Mouse (Mus musculus): ENCODE data around the gene Rasgrp3. TPM values are rescaled to one million over a fixed set of nuclear protein-coding genes. Genes with fewer than 3 reads are reported as not detected.

The Rasgrp3 gene
- 1.1 TPM for polyA plus RNA-seq (2017; shearing (Covaris generic))

DNA sequence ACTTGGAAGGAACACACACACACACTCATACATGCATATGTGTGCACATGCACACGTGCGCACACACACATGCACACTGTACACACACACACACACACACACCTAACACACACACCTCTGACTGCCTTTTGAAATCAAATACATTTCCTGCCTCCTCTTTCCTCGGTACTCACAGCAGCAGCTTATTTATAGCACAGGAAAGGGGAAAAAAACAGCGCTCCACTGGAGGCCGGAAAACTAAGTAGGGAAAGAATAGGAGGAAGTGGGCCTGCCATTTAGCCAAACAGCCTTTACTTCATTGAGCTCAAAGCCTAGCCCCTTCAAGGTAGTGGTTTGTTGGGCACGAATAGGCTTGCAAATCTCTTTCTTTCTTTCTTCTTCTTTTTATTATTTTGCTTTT is at the start of gene Rasgrp3:
TSS of gene Rasgrp3 (plus strand) at position 298 of the 400 bp plus-strand sequence.

DNA sequence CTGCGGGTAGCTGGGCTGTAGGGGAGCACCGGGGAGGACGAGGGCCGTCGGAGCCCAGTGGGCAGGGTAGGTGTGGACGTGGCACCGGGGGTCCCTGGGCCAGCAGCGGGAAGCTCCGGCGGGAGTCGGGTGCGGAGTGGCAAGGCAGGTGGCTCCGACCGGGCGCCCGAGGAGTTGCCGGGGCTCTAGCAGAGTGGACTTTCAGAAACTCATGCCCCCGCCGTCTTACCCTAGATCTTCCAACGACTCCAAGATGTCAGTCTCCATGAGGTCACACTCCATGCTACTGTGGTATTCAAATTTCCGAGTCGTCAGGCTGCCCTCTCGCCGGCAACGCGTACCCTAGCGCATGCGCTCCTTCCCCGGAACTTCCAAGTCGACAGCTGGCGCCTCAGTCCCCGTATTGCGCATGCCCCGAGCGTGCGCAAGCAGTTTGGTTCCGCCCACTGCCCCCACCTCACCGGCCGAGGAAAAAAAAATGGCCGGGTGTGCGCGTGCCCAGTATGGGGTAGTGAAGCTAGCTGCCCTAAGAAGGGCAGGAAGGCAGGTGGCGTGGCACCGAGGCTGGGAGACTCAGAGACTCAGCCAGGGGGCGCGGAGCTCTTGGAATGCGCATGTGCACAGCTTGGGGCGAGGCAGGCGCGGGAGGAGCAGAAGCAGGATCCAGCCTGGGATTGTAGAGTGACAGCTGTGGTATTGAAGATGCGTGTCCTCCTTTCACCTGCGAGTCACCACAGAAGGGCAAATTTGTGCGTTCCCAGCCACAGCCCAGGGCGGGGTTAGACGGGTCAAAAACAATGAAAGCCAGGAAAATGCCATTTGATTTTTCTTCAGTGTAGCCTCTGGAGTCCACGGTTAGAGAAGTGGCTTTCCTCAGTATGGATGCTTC is 116.1 kb downstream of the Rasgrp3 start, which contains the start of gene Fam98a:
TSS of gene Fam98a (minus strand) at position 435 of the 889 bp plus-strand sequence.

Other genes with a start within 250 kb of the Rasgrp3 start
- 26.8 TPM for gene Fam98a, start 116.0 kb downstream of the Rasgrp3 start, polyA plus RNA-seq (2017; shearing (Covaris generic))